Mouse (Mus musculus) hindbrain, embryonic 16.5 days (tissue): ENCODE data around the gene Reps2. TPM values are rescaled to one million over a fixed set of nuclear protein-coding genes. Genes with fewer than 3 reads are reported as not detected.

Experiments used
- ATAC-seq: fragments of 200-750 bp; cut with Nextera tagmentation; 2 replicates; pipeline ENCODE4 v1.8.0; 2017; ENCODE audit warnings: moderate TSS enrichment, moderate library complexity
- H3K27ac ChIP-seq: fragments of 300-500 bp; sonication (generic); 2 replicates; pipeline ENCODE4 v1.5.1; 2014; ENCODE audit warnings: low read depth, mild to moderate bottlenecking, control low read depth, low read length, moderate library complexity
- H3K27me3 ChIP-seq: fragments of 300-500 bp; sonication (generic); replicated peaks from 2 replicates; pipeline ENCODE4 v1.6.1; 2014; ENCODE audit warnings: low read length; ENCODE audit not compliant: control insufficient read depth, insufficient read depth
- H3K36me3 ChIP-seq: fragments of 300-500 bp; sonication (generic); 2 replicates; pipeline ENCODE4 v1.6.1; 2014; ENCODE audit warnings: mild to moderate bottlenecking, low read length, moderate library complexity, mixed read lengths; ENCODE audit not compliant: control insufficient read depth, insufficient read depth
- H3K4me1 ChIP-seq: fragments of 300-500 bp; sonication (generic); 2 replicates; pipeline ENCODE4 v1.6.1; 2014; ENCODE audit warnings: low read depth, low read length; ENCODE audit not compliant: control insufficient read depth, insufficient read depth
- H3K4me2 ChIP-seq: fragments of 300-500 bp; sonication (generic); 2 replicates; pipeline ENCODE4 v1.6.1; 2014; ENCODE audit warnings: mild to moderate bottlenecking, low read length, control low read depth, moderate library complexity
- H3K4me3 ChIP-seq: fragments of 300-500 bp; sonication (generic); 2 replicates; pipeline ENCODE4 v1.5.1; 2014; ENCODE audit warnings: mild to moderate bottlenecking, low read length, control low read depth, moderate library complexity
- H3K9ac ChIP-seq: fragments of 300-500 bp; sonication (generic); 2 replicates; pipeline ENCODE4 v1.6.1; 2014; ENCODE audit warnings: low read depth, mild to moderate bottlenecking, control low read depth, low read length, moderate library complexity
- H3K9me3 ChIP-seq: fragments of 300-500 bp; sonication (generic); 2 replicates; pipeline ENCODE4 v1.6.1; 2014; ENCODE audit warnings: mild to moderate bottlenecking, low read length, moderate library complexity; ENCODE audit not compliant: control insufficient read depth
- WGBS: fragments of 180-500 bp; shearing (Covaris S2); extraction: QIAGEN DNeasy Blood & Tissue Kit; methylation state at CpG from one replicate; pipeline ENCODE4 v1.1.7; 2014; 5-methylcytosine and 5-hydroxymethylcytosine counted together
- polyA plus RNA-seq: library from polyadenylated mRNA; unstranded; fragments of >200 nt; fragmentation: Nextera tagmentation; extraction: Ambion mirVana; gene quantifications from 2 replicates; pipeline ENCODE4 v1.2.1, GENCODE M21; 2015

Gene Reps2
- polyA plus RNA-seq, 1 experiment from 2014 or later: 2.6 TPM

DNA sequence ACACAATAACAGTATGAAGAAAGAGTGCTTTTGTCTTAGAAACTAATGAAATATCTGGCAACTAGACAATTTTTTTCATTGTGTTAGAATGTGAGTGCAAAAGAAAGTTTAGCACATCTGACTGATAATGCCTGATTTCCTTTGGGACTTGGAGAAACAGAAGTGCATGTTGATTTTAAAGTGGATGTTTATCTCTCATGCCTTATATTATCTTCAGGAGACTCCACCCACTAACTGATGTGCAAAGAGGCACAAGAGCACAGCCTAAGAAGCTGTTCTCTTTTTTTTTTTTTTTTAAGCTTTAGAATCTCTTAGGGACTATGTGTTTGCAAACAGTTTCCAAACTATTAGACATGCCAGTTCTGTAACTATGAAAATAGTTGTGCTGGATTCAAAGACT is 7.7 kb upstream of the Reps2 start:
- no peak for ATAC-seq
- peaks cover 4% of the 10 kb centered on the region; the same call in 1 of the 2 replicates for H3K27me3 ChIP-seq
- no peaks in the 10 kb centered on the region for H3K9me3 ChIP-seq
- H3K9ac ChIP-seq: no peak overlapping the region
- no peaks in the 10 kb centered on the region for H3K4me1 ChIP-seq
- no peak overlapping the region for H3K4me3 ChIP-seq
- H3K36me3 ChIP-seq: no peaks in the 10 kb centered on the region
- H3K27ac ChIP-seq: no peak overlapping the region
- no peak overlapping the region for H3K4me2 ChIP-seq

DNA sequence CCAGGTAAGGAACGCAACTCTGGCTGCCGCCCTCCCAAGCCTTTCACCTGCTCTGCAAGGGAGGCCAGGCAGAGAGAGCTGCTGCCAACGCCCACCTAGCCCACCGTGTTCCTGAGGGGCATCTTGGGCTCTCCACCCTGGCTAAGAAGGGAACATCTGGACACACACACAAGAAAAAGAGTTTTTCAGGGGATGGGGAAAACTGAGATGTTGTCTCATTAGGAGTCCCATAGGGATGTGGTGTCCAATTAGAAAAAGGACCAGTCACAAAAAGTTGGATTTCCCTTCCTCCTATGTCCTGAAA is 292 bp upstream of the Reps2 start:
- H3K9ac ChIP-seq: no peak overlapping the region
- H3K27ac ChIP-seq: no peak overlapping the region
- no peak for ATAC-seq
- no peaks in the 10 kb centered on the region for H3K36me3 ChIP-seq
- 16% methylated on average over 4 of the region's 4 CpGs for WGBS
- no peaks in the 10 kb centered on the region for H3K9me3 ChIP-seq
- H3K4me1 ChIP-seq: no peaks in the 10 kb centered on the region
- H3K27me3 ChIP-seq: peaks cover 4% of the 10 kb centered on the region; the same call in 1 of the 2 replicates
- peak overlapping the region; percentile 69 for H3K4me2 ChIP-seq
- peak overlapping the region; percentile 62 for H3K4me3 ChIP-seq

- Histone ChIP-seq H3K4me2 (peak overlapping the region; percentile 69), H3K4me3 (peak overlapping the region; percentile 62), H3K9ac (peak overlapping the region; percentile 69), H3K27ac (no peak overlapping the region), H3K9me3 (no peaks in the 10 kb centered on the region), H3K27me3 (peaks cover 4% of the 10 kb centered on the region; the same call in 1 of the 2 replicates), H3K4me1 (no peaks in the 10 kb centered on the region), H3K36me3 (no peaks in the 10 kb centered on the region)
- WGBS: 45% methylated on average over 11 of the region's 11 CpGs
- ATAC-seq: peak; percentile 44
These were observed 903 bp downstream of the Reps2 start for GRCm38 (mm10) chrX:162642402-162643090.

DNA sequence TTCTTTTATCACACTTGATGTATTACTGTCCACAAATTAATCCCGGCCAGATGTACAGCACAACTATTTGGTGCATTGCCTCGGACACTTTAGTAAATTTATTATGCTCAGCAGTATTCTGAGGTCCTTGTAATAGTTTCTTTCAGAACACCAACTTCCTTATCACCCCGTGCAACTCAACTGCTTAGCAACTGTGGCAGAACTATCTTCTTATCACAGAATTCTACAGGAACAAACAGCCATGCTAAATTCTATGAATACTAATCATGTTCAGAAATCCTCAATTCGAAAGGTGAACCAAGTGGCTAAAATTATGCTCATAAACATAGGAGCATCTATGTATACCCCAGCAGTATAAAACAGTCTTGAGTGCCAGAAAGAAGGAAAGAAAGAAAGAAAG is 1.7 kb downstream of the Reps2 start:
- Histone ChIP-seq H3K36me3 (no peaks in the 10 kb centered on the region), H3K9ac (no peak overlapping the region), H3K4me1 (no peaks in the 10 kb centered on the region), H3K4me2 (peak overlapping the region; percentile 69), H3K9me3 (no peaks in the 10 kb centered on the region), H3K27ac (no peak overlapping the region), H3K4me3 (no peak overlapping the region; the same call in 1 of the 2 replicates), H3K27me3 (peaks cover 4% of the 10 kb centered on the region; the same call in 1 of the 2 replicates)
- WGBS: 73% methylated on average over 4 of the region's 4 CpGs
- ATAC-seq: no peak

- no peak overlapping the region for H3K4me3 ChIP-seq
- H3K36me3 ChIP-seq: no peaks in the 10 kb centered on the region
- no peaks in the 10 kb centered on the region for H3K4me1 ChIP-seq
- no peaks in the 10 kb centered on the region for H3K9me3 ChIP-seq
- H3K9ac ChIP-seq: no peak overlapping the region
- WGBS: 59% methylated on average over 2 of the region's 2 CpGs
- H3K27me3 ChIP-seq: no peaks in the 10 kb centered on the region
- no peak overlapping the region for H3K4me2 ChIP-seq
- no peak overlapping the region for H3K27ac ChIP-seq
- no peak for ATAC-seq
These were observed 8.3 kb downstream of the Reps2 start for GRCm38 (mm10) chrX:162635159-162635558.

DNA sequence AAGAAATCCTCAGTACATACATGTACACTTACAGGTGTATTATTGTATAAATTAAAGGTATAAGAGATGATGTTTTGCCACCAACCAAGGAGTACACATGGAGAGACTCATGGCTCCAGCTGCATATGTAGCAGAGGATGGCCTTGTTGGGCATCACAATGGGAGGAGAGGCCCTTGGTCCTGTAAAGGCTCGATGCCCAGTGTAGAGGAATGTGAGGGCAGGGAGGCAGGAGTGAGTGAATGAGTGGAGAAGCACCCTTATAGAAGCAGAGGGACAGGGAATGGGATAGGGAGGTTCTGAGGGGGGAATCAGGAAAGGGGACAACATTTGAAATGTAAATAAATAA is 21.4 kb downstream of the Reps2 start:
- no peak overlapping the region for H3K4me3 ChIP-seq
- no peak overlapping the region for H3K9ac ChIP-seq
- no peaks in the 10 kb centered on the region for H3K9me3 ChIP-seq
- H3K4me2 ChIP-seq: no peak overlapping the region
- 56% methylated on average over 1 of the region's 1 CpGs for WGBS
- no peaks in the 10 kb centered on the region; the same call in 1 of the 2 replicates for H3K27me3 ChIP-seq
- H3K4me1 ChIP-seq: no peaks in the 10 kb centered on the region
- H3K27ac ChIP-seq: no peak overlapping the region
- ATAC-seq: peak; percentile 24; the same call in 1 of the 2 replicates
- no peaks in the 10 kb centered on the region for H3K36me3 ChIP-seq

- 62% methylated on average over 5 of the region's 5 CpGs for WGBS
- H3K9me3 ChIP-seq: no peaks in the 10 kb centered on the region
- no peaks in the 10 kb centered on the region; the same call in 1 of the 2 replicates for H3K27me3 ChIP-seq
- H3K4me1 ChIP-seq: no peaks in the 10 kb centered on the region
- no peak overlapping the region for H3K9ac ChIP-seq
- ATAC-seq: peak; percentile 83
- no peak overlapping the region for H3K4me3 ChIP-seq
- no peaks in the 10 kb centered on the region for H3K36me3 ChIP-seq
- no peak overlapping the region for H3K27ac ChIP-seq
- no peak overlapping the region for H3K4me2 ChIP-seq
These were observed 22.0 kb downstream of the Reps2 start for GRCm38 (mm10) chrX:162621194-162622090.

DNA sequence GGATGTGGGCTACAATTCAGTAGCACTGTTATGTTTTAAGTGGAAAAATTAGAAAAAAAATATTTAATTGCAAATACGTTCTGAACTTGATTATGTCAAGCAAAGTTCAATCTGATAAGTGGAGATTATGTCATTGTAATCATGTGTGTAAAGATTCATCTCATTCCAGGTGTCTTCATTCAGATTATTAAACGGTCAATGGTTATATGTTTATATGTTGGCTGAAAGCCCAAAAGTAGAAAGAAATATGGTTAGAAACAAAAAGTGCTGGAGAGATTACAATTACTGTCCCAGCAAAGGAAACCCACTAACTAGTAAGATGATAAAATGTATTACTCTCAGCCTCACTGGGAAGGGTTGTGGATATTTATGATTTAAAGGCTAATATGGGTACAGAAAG is 23.7 kb downstream of the Reps2 start:
- 84% methylated on average over 2 of the region's 2 CpGs for WGBS

DNA sequence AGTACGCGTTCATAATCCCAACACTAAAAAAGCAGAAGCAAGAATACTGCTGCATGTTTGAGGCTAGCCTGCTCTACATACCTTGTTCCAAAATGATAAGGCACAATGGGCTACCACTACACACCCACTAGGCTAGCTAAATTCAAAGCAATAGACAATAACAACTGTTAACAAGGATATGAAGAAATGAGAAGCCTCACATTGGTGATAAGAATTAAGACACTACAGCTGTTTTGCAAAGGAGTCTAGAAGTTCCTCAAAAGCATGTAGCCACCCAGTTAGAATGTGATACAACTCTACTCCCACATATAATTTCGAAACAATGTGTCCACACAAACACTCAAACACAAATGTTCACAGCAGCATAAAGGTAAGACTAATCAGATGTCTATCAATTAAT is 24.9 kb downstream of the Reps2 start:
- Histone ChIP-seq H3K4me2 (no peak overlapping the region), H3K9me3 (no peaks in the 10 kb centered on the region), H3K4me1 (no peaks in the 10 kb centered on the region), H3K27me3 (no peaks in the 10 kb centered on the region; the same call in 1 of the 2 replicates), H3K4me3 (no peak overlapping the region), H3K36me3 (no peaks in the 10 kb centered on the region), H3K27ac (no peak overlapping the region), H3K9ac (no peak overlapping the region)
- WGBS: 95% methylated on average over 3 of the region's 3 CpGs
- no peak for ATAC-seq

More for the DNA sequence above, 23.7 kb downstream of the Reps2 start:
- H3K9ac ChIP-seq: no peak overlapping the region
- H3K4me2 ChIP-seq: no peak overlapping the region
- no peaks in the 10 kb centered on the region for H3K4me1 ChIP-seq
- ATAC-seq: no peak
- no peak overlapping the region for H3K4me3 ChIP-seq
- H3K27me3 ChIP-seq: no peaks in the 10 kb centered on the region; the same call in 1 of the 2 replicates
- H3K27ac ChIP-seq: no peak overlapping the region
- H3K36me3 ChIP-seq: no peaks in the 10 kb centered on the region
- H3K9me3 ChIP-seq: no peaks in the 10 kb centered on the region
